ENCODE assay signal across 9 mouse cellular contexts in the genomic region with DNA sequence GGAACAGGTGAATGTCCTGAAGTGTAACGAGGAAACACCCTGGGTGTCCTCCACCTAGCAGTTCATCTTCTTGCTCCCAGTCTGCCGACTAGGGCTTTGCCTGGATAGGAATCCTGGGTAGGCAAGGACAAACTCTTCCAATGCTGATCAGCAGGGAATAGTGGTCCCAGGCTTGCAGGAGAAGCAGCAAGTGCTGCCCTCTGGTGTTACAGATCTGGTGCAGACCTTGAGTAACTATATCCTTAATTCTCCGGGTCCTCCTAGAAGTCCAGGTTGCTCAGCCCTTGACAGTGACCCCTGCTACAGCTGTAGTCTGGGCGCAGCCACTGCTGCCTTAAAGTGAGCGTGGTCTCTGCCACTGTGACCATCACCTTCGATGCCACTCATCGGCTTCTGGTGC. TPM values are rescaled to one million over a fixed set of nuclear protein-coding genes. Genes with fewer than 3 reads are reported as not detected.
DNase-seq lines count a peak whose midpoint lies in the region; ATAC-seq lines count a peak whose summit lies in the region.
"Had no signal": no experiment of that assay in that cellular context is flagged by ENCODE, and none has a peak within 500 bp of the region (broad histone marks: within the 10 kb centered on the region; RNA-seq: fewer than 3 reads in every experiment).

No protein-coding gene starts in this region.

- no peak for ATAC-seq in activated CD4-positive, CD25-positive, alpha-beta regulatory T cell, adult 4 months

- peak; percentile 62 for DNase-seq in urinary bladder, postnatal 14 days (ENCODE audit: low spot score)
- no peak for DNase-seq in urinary bladder, postnatal 10 days (ENCODE audit: low spot score)
- DNase-seq in cerebellum, adult 9-11 months = peak; percentile 65
- peak; percentile 59 for DNase-seq in gastrocnemius, postnatal 10 days
- peak; percentile 83 for DNase-seq in kidney, postnatal 10 days
- DNase-seq in lung, postnatal 10 days = peak; percentile 77
- DNase-seq in right cerebral cortex, adult 2 months (ENCODE audit: low spot score in 2 of 2) = peak; percentile 76 to 83

RNA-seq across cellular contexts. Expression of gene Lrrc27, which starts 12.7 kb away (rescaled TPM):
- 1 to 10 TPM; 2.9 to 4.2 TPM for total RNA-seq in gastrocnemius, postnatal 10 days (2021)
- 1 to 10 TPM; 1.2 to 1.8 TPM for polyA plus RNA-seq in activated CD4-positive, CD25-positive, alpha-beta regulatory T cell, adult 4 months (2017; shearing (Covaris generic))

RNA-seq across cellular contexts. Expression of gene Stk32c, which starts 13.0 kb away (rescaled TPM):
- 1 to 10 TPM; 1.6 TPM for total RNA-seq in gastrocnemius, postnatal 10 days (2021)
- under 1 TPM; 0.42 to 0.46 TPM for polyA plus RNA-seq in activated CD4-positive, CD25-positive, alpha-beta regulatory T cell, adult 4 months (2017; shearing (Covaris generic))
- polyA plus RNA-seq: liver, embryonic 15.5 days had no signal

RNA-seq across cellular contexts. Expression of gene Pwwp2b, which starts 48.2 kb away (rescaled TPM):
- 1 to 10 TPM; 3.5 to 5.2 TPM for total RNA-seq in gastrocnemius, postnatal 10 days (2021)
- polyA plus RNA-seq in activated CD4-positive, CD25-positive, alpha-beta regulatory T cell, adult 4 months (2017; shearing (Covaris generic)) = 1 to 10 TPM; 2.3 to 2.9 TPM
